Mouse (Mus musculus): Measurements from ENCODE around the gene Ifit2. TPM values are rescaled to one million over a fixed set of nuclear protein-coding genes. Genes with fewer than 3 reads are reported as not detected.
A peak's percentile ranks its signal among the peaks of the same experiment; 100 is the strongest.

Gene Ifit2
- polyA plus RNA-seq, 1 experiment: 2.8 TPM

- peaks cover 11% of the 10 kb centered on the region for H3K4me1 ChIP-seq (ENCODE audit: control insufficient read depth, insufficient read depth, insufficient read length, low read length)
- peak overlapping the region; percentile 37 for H3K27ac ChIP-seq (replicated peaks; ENCODE audit: low read depth, low read length)
- H3K4me3 ChIP-seq (ENCODE audit: insufficient read depth, low read depth, low read length): peak overlapping the region; percentile 41
These were observed 25.8 kb upstream of the Ifit2 start for GRCm38 (mm10) chr19:34524646-34525045.

- Histone ChIP-seq H3K27ac (replicated peaks; ENCODE audit: low read depth, low read length) (peak overlapping the region; percentile 58), H3K4me3 (ENCODE audit: insufficient read depth, low read depth, low read length) (peak overlapping the region; percentile 71), H3K4me1 (ENCODE audit: control insufficient read depth, insufficient read depth, insufficient read length, low read length) (peaks cover 7% of the 10 kb centered on the region)
These were observed 24.1 kb upstream of the Ifit2 start for GRCm38 (mm10) chr19:34526321-34526923.

GRCm38 (mm10) chr19:34526941-34527682 is 23.4 kb upstream of the Ifit2 start, which contains the start of gene Lipa:
Lipa (minus strand) TSS chr19:34527474.
- H3K4me3 ChIP-seq (ENCODE audit: insufficient read depth, low read depth, low read length): peak within 1 kb of the TSS; percentile 71
- peak within 1 kb of the TSS; percentile 58 for H3K27ac ChIP-seq (replicated peaks; ENCODE audit: low read depth, low read length)
- peaks cover 5% of the 10 kb centered on the region; the same call in 1 of the 2 replicates for H3K4me1 ChIP-seq (ENCODE audit: control insufficient read depth, insufficient read depth, insufficient read length, low read length)

- Histone ChIP-seq H3K4me3 (ENCODE audit: insufficient read depth, low read depth, low read length) (no peak overlapping the region), H3K4me1 (ENCODE audit: control insufficient read depth, insufficient read depth, insufficient read length, low read length) (no peaks in the 10 kb centered on the region), H3K27ac (replicated peaks; ENCODE audit: low read depth, low read length) (no peak overlapping the region)
These were observed 18.3 kb upstream of the Ifit2 start for GRCm38 (mm10) chr19:34532061-34532751.

GRCm38 (mm10) chr19:34539422-34539821 is 11.1 kb upstream of the Ifit2 start:
- no peak overlapping the region for H3K4me3 ChIP-seq (ENCODE audit: insufficient read depth, low read depth, low read length)

GRCm38 (mm10) chr19:34546211-34546610 is 4.3 kb upstream of the Ifit2 start:
- Histone ChIP-seq H3K27ac (replicated peaks; ENCODE audit: low read depth, low read length) (no peak overlapping the region), H3K4me1 (ENCODE audit: control insufficient read depth, insufficient read depth, insufficient read length, low read length) (no peaks in the 10 kb centered on the region), H3K4me3 (ENCODE audit: insufficient read depth, low read depth, low read length) (no peak overlapping the region)

More at GRCm38 (mm10) chr19:34539422-34539821, 11.1 kb upstream of the Ifit2 start:
- Histone ChIP-seq H3K4me1 (ENCODE audit: control insufficient read depth, insufficient read depth, insufficient read length, low read length) (no peaks in the 10 kb centered on the region), H3K27ac (replicated peaks; ENCODE audit: low read depth, low read length) (no peak overlapping the region)

- H3K4me1 ChIP-seq (ENCODE audit: control insufficient read depth, insufficient read depth, insufficient read length, low read length): no peaks in the 10 kb centered on the region
These were observed 2.5 kb upstream of the Ifit2 start for GRCm38 (mm10) chr19:34547976-34548375.

GRCm38 (mm10) chr19:34550205-34550533 is 325 bp upstream of the Ifit2 start:
- H3K4me3 ChIP-seq (ENCODE audit: insufficient read depth, low read depth, low read length): peak overlapping the region; percentile 27; the same call in 1 of the 2 replicates
- no peaks in the 10 kb centered on the region; the same call in 1 of the 2 replicates for H3K4me1 ChIP-seq (ENCODE audit: control insufficient read depth, insufficient read depth, insufficient read length, low read length)
- no peak overlapping the region for H3K27ac ChIP-seq (replicated peaks; ENCODE audit: low read depth, low read length)

More at GRCm38 (mm10) chr19:34547976-34548375, 2.5 kb upstream of the Ifit2 start:
- Histone ChIP-seq H3K4me3 (ENCODE audit: insufficient read depth, low read depth, low read length) (no peak overlapping the region), H3K27ac (replicated peaks; ENCODE audit: low read depth, low read length) (no peak overlapping the region)

- H3K4me3 ChIP-seq (ENCODE audit: insufficient read depth, low read depth, low read length): peak overlapping the region; percentile 27; the same call in 1 of the 2 replicates
These were observed 1.5 kb downstream of the Ifit2 start for GRCm38 (mm10) chr19:34551981-34552380.

GRCm38 (mm10) chr19:34553021-34553420 is 2.5 kb downstream of the Ifit2 start:
- Histone ChIP-seq H3K4me3 (ENCODE audit: insufficient read depth, low read depth, low read length) (peak overlapping the region; percentile 26), H3K27ac (replicated peaks; ENCODE audit: low read depth, low read length) (peak overlapping the region; percentile 71), H3K4me1 (ENCODE audit: control insufficient read depth, insufficient read depth, insufficient read length, low read length) (no peaks in the 10 kb centered on the region; the same call in 1 of the 2 replicates)

More at GRCm38 (mm10) chr19:34551981-34552380, 1.5 kb downstream of the Ifit2 start:
- Histone ChIP-seq H3K27ac (replicated peaks; ENCODE audit: low read depth, low read length) (peak overlapping the region; percentile 74), H3K4me1 (ENCODE audit: control insufficient read depth, insufficient read depth, insufficient read length, low read length) (no peaks in the 10 kb centered on the region; the same call in 1 of the 2 replicates)

- H3K27ac ChIP-seq (replicated peaks; ENCODE audit: low read depth, low read length): peak overlapping the region; percentile 71
- H3K4me3 ChIP-seq (ENCODE audit: insufficient read depth, low read depth, low read length): peak overlapping the region; percentile 26
- H3K4me1 ChIP-seq (ENCODE audit: control insufficient read depth, insufficient read depth, insufficient read length, low read length): no peaks in the 10 kb centered on the region; the same call in 1 of the 2 replicates
These were observed 3.0 kb downstream of the Ifit2 start for GRCm38 (mm10) chr19:34553522-34553921.

GRCm38 (mm10) chr19:34554061-34554460 is 3.6 kb downstream of the Ifit2 start:
- H3K4me3 ChIP-seq (ENCODE audit: insufficient read depth, low read depth, low read length): no peak overlapping the region
- no peak overlapping the region for H3K27ac ChIP-seq (replicated peaks; ENCODE audit: low read depth, low read length)

GRCm38 (mm10) chr19:34556621-34557020 is 6.1 kb downstream of the Ifit2 start:
- H3K4me3 ChIP-seq (ENCODE audit: insufficient read depth, low read depth, low read length): no peak overlapping the region
- no peak overlapping the region for H3K27ac ChIP-seq (replicated peaks; ENCODE audit: low read depth, low read length)
- no peaks in the 10 kb centered on the region; the same call in 1 of the 2 replicates for H3K4me1 ChIP-seq (ENCODE audit: control insufficient read depth, insufficient read depth, insufficient read length, low read length)

More at GRCm38 (mm10) chr19:34554061-34554460, 3.6 kb downstream of the Ifit2 start:
- no peaks in the 10 kb centered on the region; the same call in 1 of the 2 replicates for H3K4me1 ChIP-seq (ENCODE audit: control insufficient read depth, insufficient read depth, insufficient read length, low read length)

GRCm38 (mm10) chr19:34562556-34562955 is 12.1 kb downstream of the Ifit2 start:
- Histone ChIP-seq H3K4me1 (ENCODE audit: control insufficient read depth, insufficient read depth, insufficient read length, low read length) (no peaks in the 10 kb centered on the region), H3K27ac (replicated peaks; ENCODE audit: low read depth, low read length) (no peak overlapping the region), H3K4me3 (ENCODE audit: insufficient read depth, low read depth, low read length) (no peak overlapping the region)

GRCm38 (mm10) chr19:34566178-34566784 is 15.8 kb downstream of the Ifit2 start:
- Histone ChIP-seq H3K4me3 (ENCODE audit: insufficient read depth, low read depth, low read length) (no peak overlapping the region), H3K27ac (replicated peaks; ENCODE audit: low read depth, low read length) (no peak overlapping the region), H3K4me1 (ENCODE audit: control insufficient read depth, insufficient read depth, insufficient read length, low read length) (peaks cover 4% of the 10 kb centered on the region; the same call in 1 of the 2 replicates)

All from brown adipose tissue, adult 24 weeks (tissue).